Mouse (Mus musculus): Measurements from ENCODE around the gene E2f1.

E2f1 gene

GRCm38 (mm10) chr2:154549127-154549885 is 20.4 kb downstream of the E2f1 start:
- peak; percentile 65 for DNase-seq (ENCODE audit: low read depth, low spot score)
- Histone ChIP-seq H3K27me3 (ENCODE audit: control insufficient read depth, insufficient read depth, low read length, poor library complexity, severe bottlenecking) (no peaks in the 10 kb centered on the region), H3K36me3 (ENCODE audit: control insufficient read depth, insufficient read depth, low read length, poor library complexity, severe bottlenecking) (no peaks in the 10 kb centered on the region)

- peak; percentile 51 for DNase-seq (ENCODE audit: low read depth, low spot score)
- Histone ChIP-seq H3K36me3 (ENCODE audit: control insufficient read depth, insufficient read depth, low read length, poor library complexity, severe bottlenecking) (no peaks in the 10 kb centered on the region), H3K27me3 (ENCODE audit: control insufficient read depth, insufficient read depth, low read length, poor library complexity, severe bottlenecking) (no peaks in the 10 kb centered on the region)
Measured at GRCm38 (mm10) chr2:154548688-154549087, 21.0 kb downstream of the E2f1 start.

GRCm38 (mm10) chr2:154546711-154547110 is 23.0 kb downstream of the E2f1 start, which contains the start of gene 1700003F12Rik:
TSS of gene 1700003F12Rik (plus strand) at chr2:154547085.
- Histone ChIP-seq H3K36me3 (ENCODE audit: control insufficient read depth, insufficient read depth, low read length, poor library complexity, severe bottlenecking) (no peaks in the 10 kb centered on the region), H3K27me3 (ENCODE audit: control insufficient read depth, insufficient read depth, low read length, poor library complexity, severe bottlenecking) (no peaks in the 10 kb centered on the region)
- no peak for DNase-seq (ENCODE audit: low read depth, low spot score)

GRCm38 (mm10) chr2:154543567-154544347 is 25.9 kb downstream of the E2f1 start:
- H3K36me3 ChIP-seq (ENCODE audit: control insufficient read depth, insufficient read depth, low read length, poor library complexity, severe bottlenecking), result no peaks in the 10 kb centered on the region
- DNase-seq (ENCODE audit: low read depth, low spot score), result no peak
- no peaks in the 10 kb centered on the region for H3K27me3 ChIP-seq (ENCODE audit: control insufficient read depth, insufficient read depth, low read length, poor library complexity, severe bottlenecking)

- no peaks in the 10 kb centered on the region for H3K27me3 ChIP-seq (ENCODE audit: control insufficient read depth, insufficient read depth, low read length, poor library complexity, severe bottlenecking)
- 0 out of 2 replicates have a peak, but pooled peaks cover under 1% of the 10 kb centered on the region for H3K36me3 ChIP-seq (ENCODE audit: control insufficient read depth, insufficient read depth, low read length, poor library complexity, severe bottlenecking)
- DNase-seq (ENCODE audit: low read depth, low spot score), result no peak
Measured at GRCm38 (mm10) chr2:154541630-154542029, 28.1 kb downstream of the E2f1 start.

GRCm38 (mm10) chr2:154539720-154540119 is 30.0 kb downstream of the E2f1 start:
- no peaks in the 10 kb centered on the region for H3K27me3 ChIP-seq (ENCODE audit: control insufficient read depth, insufficient read depth, low read length, poor library complexity, severe bottlenecking)
- H3K36me3 ChIP-seq (ENCODE audit: control insufficient read depth, insufficient read depth, low read length, poor library complexity, severe bottlenecking), result 0 out of 2 replicates have a peak, but pooled peaks cover 2% of the 10 kb centered on the region
- DNase-seq (ENCODE audit: low read depth, low spot score), result peak; percentile 59

GRCm38 (mm10) chr2:154538710-154539109 is 31.0 kb downstream of the E2f1 start:
- DNase-seq (ENCODE audit: low read depth, low spot score), result no peak
- Histone ChIP-seq H3K27me3 (ENCODE audit: control insufficient read depth, insufficient read depth, low read length, poor library complexity, severe bottlenecking) (no peaks in the 10 kb centered on the region), H3K36me3 (ENCODE audit: control insufficient read depth, insufficient read depth, low read length, poor library complexity, severe bottlenecking) (peaks cover 2% of the 10 kb centered on the region; the same call in 1 of the 2 replicates)

GRCm38 (mm10) chr2:154538310-154538709 is 31.4 kb downstream of the E2f1 start:
- Histone ChIP-seq H3K36me3 (ENCODE audit: control insufficient read depth, insufficient read depth, low read length, poor library complexity, severe bottlenecking) (peaks cover 2% of the 10 kb centered on the region; the same call in 1 of the 2 replicates), H3K27me3 (ENCODE audit: control insufficient read depth, insufficient read depth, low read length, poor library complexity, severe bottlenecking) (no peaks in the 10 kb centered on the region)
- no peak for DNase-seq (ENCODE audit: low read depth, low spot score)

- peaks cover 5% of the 10 kb centered on the region for H3K36me3 ChIP-seq (ENCODE audit: control insufficient read depth, insufficient read depth, low read length, poor library complexity, severe bottlenecking)
- no peak for DNase-seq (ENCODE audit: low read depth, low spot score)
- no peaks in the 10 kb centered on the region for H3K27me3 ChIP-seq (ENCODE audit: control insufficient read depth, insufficient read depth, low read length, poor library complexity, severe bottlenecking)
Measured at GRCm38 (mm10) chr2:154534704-154535270, 34.9 kb downstream of the E2f1 start.

- Histone ChIP-seq H3K36me3 (ENCODE audit: control insufficient read depth, insufficient read depth, low read length, poor library complexity, severe bottlenecking) (peaks cover 9% of the 10 kb centered on the region), H3K27me3 (ENCODE audit: control insufficient read depth, insufficient read depth, low read length, poor library complexity, severe bottlenecking) (no peaks in the 10 kb centered on the region)
- DNase-seq (ENCODE audit: low read depth, low spot score), result no peak
Measured at GRCm38 (mm10) chr2:154532888-154533287, 36.8 kb downstream of the E2f1 start.

- no peak for DNase-seq (ENCODE audit: low read depth, low spot score)
- Histone ChIP-seq H3K27me3 (ENCODE audit: control insufficient read depth, insufficient read depth, low read length, poor library complexity, severe bottlenecking) (no peaks in the 10 kb centered on the region), H3K36me3 (ENCODE audit: control insufficient read depth, insufficient read depth, low read length, poor library complexity, severe bottlenecking) (peaks cover 7% of the 10 kb centered on the region)
Measured at GRCm38 (mm10) chr2:154526531-154526930, 43.2 kb downstream of the E2f1 start.

- H3K27me3 ChIP-seq (ENCODE audit: control insufficient read depth, insufficient read depth, low read length, poor library complexity, severe bottlenecking), result no peaks in the 10 kb centered on the region
- no peak for DNase-seq (ENCODE audit: low read depth, low spot score)
- peaks cover 4% of the 10 kb centered on the region for H3K36me3 ChIP-seq (ENCODE audit: control insufficient read depth, insufficient read depth, low read length, poor library complexity, severe bottlenecking)
Measured at GRCm38 (mm10) chr2:154525285-154525684, 44.4 kb downstream of the E2f1 start.

- no peaks in the 10 kb centered on the region for H3K27me3 ChIP-seq (ENCODE audit: control insufficient read depth, insufficient read depth, low read length, poor library complexity, severe bottlenecking)
- H3K36me3 ChIP-seq (ENCODE audit: control insufficient read depth, insufficient read depth, low read length, poor library complexity, severe bottlenecking), result no peaks in the 10 kb centered on the region; the same call in 1 of the 2 replicates
- DNase-seq (ENCODE audit: low read depth, low spot score), result no peak
Measured at GRCm38 (mm10) chr2:154522334-154522733, 47.4 kb downstream of the E2f1 start.

GRCm38 (mm10) chr2:154521449-154521848 is 48.2 kb downstream of the E2f1 start:
- Histone ChIP-seq H3K36me3 (ENCODE audit: control insufficient read depth, insufficient read depth, low read length, poor library complexity, severe bottlenecking) (no peaks in the 10 kb centered on the region; the same call in 1 of the 2 replicates), H3K27me3 (ENCODE audit: control insufficient read depth, insufficient read depth, low read length, poor library complexity, severe bottlenecking) (no peaks in the 10 kb centered on the region)
- DNase-seq (ENCODE audit: low read depth, low spot score), result no peak

- Histone ChIP-seq H3K27me3 (ENCODE audit: control insufficient read depth, insufficient read depth, low read length, poor library complexity, severe bottlenecking) (no peaks in the 10 kb centered on the region), H3K36me3 (ENCODE audit: control insufficient read depth, insufficient read depth, low read length, poor library complexity, severe bottlenecking) (no peaks in the 10 kb centered on the region)
- no peak for DNase-seq (ENCODE audit: low read depth, low spot score)
Measured at GRCm38 (mm10) chr2:154517424-154517823, 52.3 kb downstream of the E2f1 start.
